Mouse (Mus musculus) adrenal gland, adult 8-10 months (tissue): ENCODE results near the gene Stx4a. TPM values are rescaled to one million over a fixed set of nuclear protein-coding genes. Genes with fewer than 3 reads are reported as not detected.

Experiments used
- total RNA-seq, 4 experiments: library from RNA; stranded (reverse); gene quantifications; 2 replicates each; pipeline ENCODE4 v1.2.4; 2022

Gene Stx4a
- total RNA-seq, 4 experiments from 2014 or later = 84.9 to 143 (median 113) TPM

Other genes with a start within 250 kb of the Stx4a start
- 10 to 100 TPM in 2 of 4 experiments, 1 to 10 TPM in 2; 8.8 to 13.0 (median 10.5) TPM for gene Ccdc189, start 235.7 kb upstream of the Stx4a start, total RNA-seq
- gene Rnf40, start 235.5 kb upstream of the Stx4a start, total RNA-seq = 10 to 100 TPM; 50.1 to 81.9 (median 70.9) TPM
- gene Zfp629, start 208.5 kb upstream of the Stx4a start, total RNA-seq = 10 to 100 TPM; 16.5 to 28.8 (median 23.3) TPM
- gene Bcl7c, start 115.4 kb upstream of the Stx4a start, total RNA-seq = 100 to 1,000 TPM in 2 of 4 experiments, 10 to 100 TPM in 2; 75.9 to 120 (median 98.1) TPM
- 1 to 10 TPM; 2.2 to 4.5 (median 2.7) TPM for gene Ctf1, start 111.6 kb upstream of the Stx4a start, total RNA-seq
- gene Ctf2, start 92.1 kb upstream of the Stx4a start, total RNA-seq = not detected
- gene Fbxl19, start 79.8 kb upstream of the Stx4a start, total RNA-seq = 10 to 100 TPM; 13.5 to 18.6 (median 16.5) TPM
- gene Orai3, start 54.5 kb upstream of the Stx4a start, total RNA-seq = 10 to 100 TPM; 30.1 to 37.2 (median 35.0) TPM
- gene Setd1a, start 47.6 kb upstream of the Stx4a start, total RNA-seq = 10 to 100 TPM; 39.6 to 54.6 (median 45.7) TPM
- 1 to 10 TPM; 4.2 to 8.9 (median 5.8) TPM for gene Gm49388, start 38.7 kb upstream of the Stx4a start, total RNA-seq
- gene Hsd3b7, start 23.7 kb upstream of the Stx4a start, total RNA-seq = 10 to 100 TPM; 33.8 to 44.9 (median 41.5) TPM
- 1 to 10 TPM; 2.9 to 8.5 (median 6.3) TPM for gene Stx1b, start 255 bp downstream of the Stx4a start, total RNA-seq
- 10 to 100 TPM; 34.2 to 46.2 (median 40.2) TPM for gene Zfp646, start 51.9 kb downstream of the Stx4a start, total RNA-seq
- 10 to 100 TPM in 2 of 4 experiments, 1 to 10 TPM in 2; 8.0 to 15.1 (median 9.2) TPM for gene Zfp668, start 52.5 kb downstream of the Stx4a start, total RNA-seq
- gene Prss53, start 66.7 kb downstream of the Stx4a start, total RNA-seq = 1 to 10 TPM; 1.0 to 2.9 (median 1.6) TPM
- under 1 TPM in 1 of 4 experiments, not detected in 3; 0.38 TPM for gene Gm21974, start 71.2 kb downstream of the Stx4a start, total RNA-seq
- 10 to 100 TPM; 69.6 to 94.3 (median 79.1) TPM for gene Vkorc1, start 71.3 kb downstream of the Stx4a start, total RNA-seq
- gene Bckdk, start 79.8 kb downstream of the Stx4a start, total RNA-seq = 100 to 1,000 TPM; 108 to 147 (median 120) TPM
- gene Kat8, start 88.2 kb downstream of the Stx4a start, total RNA-seq = 10 to 100 TPM; 29.0 to 33.4 (median 31.1) TPM
- gene Prss8, start 105.8 kb downstream of the Stx4a start, total RNA-seq = under 1 TPM in 1 of 4 experiments, not detected in 3; 0.16 TPM
- 10 to 100 TPM in 2 of 4 experiments, 1 to 10 TPM in 2; 8.4 to 10.5 (median 9.6) TPM for gene Prss36, start 122.4 kb downstream of the Stx4a start, total RNA-seq
- 100 to 1,000 TPM; 106 to 430 (median 307) TPM for gene Fus, start 143.2 kb downstream of the Stx4a start, total RNA-seq
- 1 to 10 TPM; 4.0 to 5.8 (median 4.5) TPM for gene Pycard, start 169.6 kb downstream of the Stx4a start, total RNA-seq
- under 1 TPM in 3 of 4 experiments, not detected in 1; 0.12 to 0.31 (median 0.24) TPM for gene Trim72, start 179.7 kb downstream of the Stx4a start, total RNA-seq
- 1 to 10 TPM; 5.6 to 6.9 (median 6.4) TPM for gene Itgam, start 238.3 kb downstream of the Stx4a start, total RNA-seq
- gene Gm49368, start 238.4 kb downstream of the Stx4a start, total RNA-seq = under 1 TPM in 1 of 4 experiments, not detected in 3; 0.11 TPM